Mouse (Mus musculus): ENCODE results near the gene 1700025G04Rik. TPM values are rescaled to one million over a fixed set of nuclear protein-coding genes. Genes with fewer than 3 reads are reported as not detected.
A peak's percentile ranks its signal among the peaks of the same experiment; 100 is the strongest.

Gene 1700025G04Rik
- polyA plus RNA-seq, 1 experiment from 2014 or later: 30.0 TPM

GRCm38 (mm10) chr1:152065527-152065926, 24.4 kb downstream of the 1700025G04Rik start:
- H3K4me1 ChIP-seq: peaks cover 13% of the 10 kb centered on the region
- H3K27me3 ChIP-seq (ENCODE audit: insufficient read depth, poor library complexity, severe bottlenecking): no peaks in the 10 kb centered on the region
- H3K36me3 ChIP-seq: no peaks in the 10 kb centered on the region
- H3K9me3 ChIP-seq: no peaks in the 10 kb centered on the region
- DNase-seq (ENCODE audit: low spot score): no peak
- no peak overlapping the region for H3K27ac ChIP-seq
- H3K4me3 ChIP-seq: no peak overlapping the region
- WGBS: 93% methylated on average over 7 of the region's 7 CpGs

- no peak for DNase-seq (ENCODE audit: low spot score)
- Histone ChIP-seq H3K27ac (no peak overlapping the region), H3K4me1 (peaks cover 13% of the 10 kb centered on the region), H3K36me3 (no peaks in the 10 kb centered on the region), H3K9me3 (no peaks in the 10 kb centered on the region), H3K27me3 (ENCODE audit: insufficient read depth, poor library complexity, severe bottlenecking) (no peaks in the 10 kb centered on the region), H3K4me3 (no peak overlapping the region)
- 81% methylated on average over 11 of the region's 11 CpGs for WGBS
Observed at GRCm38 (mm10) chr1:152063357-152064145, 26.4 kb downstream of the 1700025G04Rik start.

- Histone ChIP-seq H3K4me1 (peaks cover 13% of the 10 kb centered on the region), H3K9me3 (no peaks in the 10 kb centered on the region), H3K4me3 (no peak overlapping the region), H3K27me3 (ENCODE audit: insufficient read depth, poor library complexity, severe bottlenecking) (no peaks in the 10 kb centered on the region), H3K36me3 (no peaks in the 10 kb centered on the region), H3K27ac (no peak overlapping the region)
- WGBS: 81% methylated on average over 12 of the region's 12 CpGs
- DNase-seq (ENCODE audit: low spot score): no peak
Observed at GRCm38 (mm10) chr1:152061745-152062144, 28.2 kb downstream of the 1700025G04Rik start.

DNA sequence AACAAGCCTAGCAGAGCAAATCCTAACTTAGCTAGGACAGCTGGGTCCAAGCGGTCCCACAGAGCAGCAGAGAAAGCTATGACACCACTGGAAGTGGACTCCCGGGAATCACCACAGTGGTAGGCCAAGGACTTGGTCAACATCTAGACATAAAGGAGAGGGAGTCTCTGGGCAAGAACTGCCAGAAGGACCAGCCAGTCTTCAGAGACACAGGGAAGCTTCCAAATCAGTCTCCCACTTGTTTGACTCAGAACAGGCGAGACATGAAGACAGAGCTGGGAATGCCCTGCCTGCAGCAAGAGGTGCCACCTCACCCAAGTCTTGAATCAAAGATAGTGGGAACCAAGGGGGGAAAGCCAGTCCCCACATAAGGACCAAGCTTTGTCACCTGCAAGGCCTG, 29.7 kb downstream of the 1700025G04Rik start:
- H3K27ac ChIP-seq: no peak overlapping the region
- no peaks in the 10 kb centered on the region for H3K9me3 ChIP-seq
- no peak overlapping the region for H3K4me3 ChIP-seq
- H3K36me3 ChIP-seq: no peaks in the 10 kb centered on the region
- DNase-seq (ENCODE audit: low spot score): no peak
- 80% methylated on average over 3 of the region's 3 CpGs for WGBS
- H3K27me3 ChIP-seq (ENCODE audit: insufficient read depth, poor library complexity, severe bottlenecking): no peaks in the 10 kb centered on the region
- peaks cover 13% of the 10 kb centered on the region for H3K4me1 ChIP-seq

- H3K27me3 ChIP-seq (ENCODE audit: insufficient read depth, poor library complexity, severe bottlenecking): no peaks in the 10 kb centered on the region
- H3K27ac ChIP-seq: no peak overlapping the region
- DNase-seq (ENCODE audit: low spot score): no peak
- WGBS: 85% methylated on average over 3 of the region's 3 CpGs
- H3K4me1 ChIP-seq: peaks cover 18% of the 10 kb centered on the region
- H3K36me3 ChIP-seq: no peaks in the 10 kb centered on the region
- no peaks in the 10 kb centered on the region for H3K9me3 ChIP-seq
- no peak overlapping the region for H3K4me3 ChIP-seq
Observed at GRCm38 (mm10) chr1:152058776-152059175, 31.1 kb downstream of the 1700025G04Rik start.

- no peak overlapping the region for H3K27ac ChIP-seq
- H3K9me3 ChIP-seq: no peaks in the 10 kb centered on the region
- no peaks in the 10 kb centered on the region for H3K36me3 ChIP-seq
- 64% methylated on average over 5 of the region's 5 CpGs for WGBS
- DNase-seq (ENCODE audit: low spot score): no peak
- peaks cover 65% of the 10 kb centered on the region for H3K4me1 ChIP-seq
- no peak overlapping the region for H3K4me3 ChIP-seq
- H3K27me3 ChIP-seq (ENCODE audit: insufficient read depth, poor library complexity, severe bottlenecking): no peaks in the 10 kb centered on the region
Observed at GRCm38 (mm10) chr1:152053112-152053511, 36.8 kb downstream of the 1700025G04Rik start.

DNA sequence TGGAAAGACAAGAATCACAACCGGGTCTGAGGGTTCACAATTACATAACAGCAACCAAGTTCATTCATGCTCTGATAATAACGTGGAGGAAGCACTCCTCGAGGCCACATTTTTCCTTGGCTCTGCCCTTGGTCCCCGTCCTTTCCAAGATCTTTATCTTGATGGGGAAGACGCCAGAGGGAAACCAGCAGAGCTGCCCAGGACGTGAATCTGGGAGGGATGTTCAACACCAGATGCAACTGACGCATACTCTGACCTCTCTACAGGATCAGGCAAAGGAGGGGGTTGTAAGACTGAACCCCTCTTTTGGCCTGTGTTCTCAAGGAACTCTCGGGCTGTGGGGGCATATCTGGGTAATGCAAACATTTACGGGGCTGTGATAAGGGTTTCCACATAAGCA, 38.1 kb downstream of the 1700025G04Rik start:
- 41% methylated on average over 9 of the region's 9 CpGs for WGBS
- Histone ChIP-seq H3K36me3 (no peaks in the 10 kb centered on the region), H3K4me3 (no peak overlapping the region), H3K4me1 (peaks cover 69% of the 10 kb centered on the region), H3K27me3 (ENCODE audit: insufficient read depth, poor library complexity, severe bottlenecking) (no peaks in the 10 kb centered on the region), H3K27ac (no peak overlapping the region), H3K9me3 (no peaks in the 10 kb centered on the region)
- DNase-seq (ENCODE audit: low spot score): no peak

DNA sequence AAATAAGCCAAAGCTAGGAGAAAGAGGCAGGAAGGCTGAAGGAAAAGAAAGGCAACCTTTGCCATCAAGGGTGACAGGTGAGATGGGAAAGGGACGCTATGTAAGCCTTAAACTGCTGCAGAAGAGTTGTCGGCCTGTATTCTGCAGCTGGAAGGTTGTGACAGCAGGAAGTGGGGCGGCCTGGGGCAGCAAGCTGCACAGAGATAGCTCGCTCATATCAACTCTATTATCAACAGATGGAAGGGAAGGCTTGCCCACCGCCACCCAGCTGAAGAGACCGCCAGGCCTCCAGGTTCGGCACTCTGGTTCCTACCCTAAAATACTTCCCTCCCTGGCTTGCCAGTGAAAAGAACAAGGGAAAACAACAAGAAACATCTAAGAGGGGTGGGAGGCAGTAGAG, 39.9 kb downstream of the 1700025G04Rik start:
- Histone ChIP-seq H3K36me3 (no peaks in the 10 kb centered on the region), H3K27me3 (ENCODE audit: insufficient read depth, poor library complexity, severe bottlenecking) (no peaks in the 10 kb centered on the region), H3K4me3 (peak overlapping the region; percentile 8; the same call in 1 of the 2 replicates), H3K27ac (0 out of 2 replicates have a peak overlapping the region, but pooled peaks have one; percentile 42), H3K9me3 (no peaks in the 10 kb centered on the region), H3K4me1 (peaks cover 69% of the 10 kb centered on the region)
- DNase-seq (ENCODE audit: low spot score): no peak
- 33% methylated on average over 7 of the region's 7 CpGs for WGBS

DNA sequence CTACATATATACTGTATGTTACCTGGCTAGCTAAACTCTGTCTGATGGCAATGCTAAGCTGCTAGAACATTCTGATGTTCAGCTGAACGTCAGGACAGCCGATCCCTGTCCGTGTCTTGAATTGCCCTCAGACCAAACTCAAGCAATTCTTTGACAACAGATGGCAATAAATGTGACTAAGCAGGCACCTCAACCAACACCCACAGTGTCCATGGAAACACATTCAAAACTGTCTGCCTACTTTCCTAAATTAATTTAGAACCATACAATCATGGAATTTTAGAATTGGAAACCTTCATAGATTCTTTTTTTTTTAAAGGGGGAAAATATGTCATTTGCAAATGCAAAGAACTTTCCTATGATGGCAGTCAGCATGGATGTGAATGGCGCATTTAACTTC, 41.6 kb downstream of the 1700025G04Rik start:
- Histone ChIP-seq H3K36me3 (no peaks in the 10 kb centered on the region), H3K4me1 (peaks cover 62% of the 10 kb centered on the region), H3K9me3 (no peaks in the 10 kb centered on the region), H3K4me3 (no peak overlapping the region), H3K27ac (no peak overlapping the region), H3K27me3 (ENCODE audit: insufficient read depth, poor library complexity, severe bottlenecking) (no peaks in the 10 kb centered on the region)
- 87% methylated on average over 4 of the region's 4 CpGs for WGBS
- no peak for DNase-seq (ENCODE audit: low spot score)

DNA sequence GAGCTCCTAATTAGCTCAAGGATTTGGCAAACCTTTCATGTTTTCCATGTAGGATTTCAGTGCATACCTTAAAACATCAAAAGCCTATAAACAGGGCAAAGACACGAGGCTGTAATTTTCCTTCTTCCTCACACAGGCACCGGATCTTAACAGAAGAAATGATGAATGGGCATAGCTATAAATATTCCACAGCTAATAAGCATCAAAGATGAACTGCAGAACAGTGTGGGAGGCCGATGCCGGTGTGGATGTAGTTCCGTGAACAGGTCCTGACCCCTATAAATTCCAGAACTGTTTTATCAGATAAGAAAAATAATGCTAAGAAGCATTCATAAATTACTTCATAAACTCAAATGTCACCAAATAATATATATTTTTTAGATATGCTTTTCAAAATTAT, 42.5 kb downstream of the 1700025G04Rik start:
- Histone ChIP-seq H3K4me1 (peaks cover 56% of the 10 kb centered on the region), H3K27me3 (ENCODE audit: insufficient read depth, poor library complexity, severe bottlenecking) (no peaks in the 10 kb centered on the region), H3K27ac (no peak overlapping the region), H3K4me3 (no peak overlapping the region), H3K36me3 (no peaks in the 10 kb centered on the region), H3K9me3 (no peaks in the 10 kb centered on the region)
- no peak for DNase-seq (ENCODE audit: low spot score)
- WGBS: 85% methylated on average over 5 of the region's 5 CpGs

DNA sequence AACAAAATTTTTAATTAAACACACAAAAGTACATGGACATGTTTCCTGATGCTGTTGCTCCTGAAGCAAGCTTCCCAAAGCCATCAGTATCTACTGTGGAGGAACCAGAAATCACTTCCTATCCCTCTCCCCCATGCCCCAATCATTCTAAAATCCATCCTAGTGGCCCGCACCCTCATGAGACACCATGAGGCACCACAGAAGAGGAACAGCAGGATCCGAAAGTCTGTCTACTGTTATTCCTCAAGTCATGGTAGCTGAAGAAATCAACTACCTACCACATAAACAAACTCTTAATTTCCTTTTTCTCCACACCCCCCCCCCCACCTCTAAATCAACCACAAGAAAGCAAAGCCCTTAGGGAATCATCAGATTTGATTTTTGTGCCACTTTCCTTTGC, 46.5 kb downstream of the 1700025G04Rik start:
- no peak for DNase-seq (ENCODE audit: low spot score)
- peaks cover 45% of the 10 kb centered on the region for H3K4me1 ChIP-seq
- H3K9me3 ChIP-seq: no peaks in the 10 kb centered on the region
- no peak overlapping the region for H3K4me3 ChIP-seq
- no peaks in the 10 kb centered on the region for H3K36me3 ChIP-seq
- no peak overlapping the region for H3K27ac ChIP-seq
- 86% methylated on average over 2 of the region's 2 CpGs for WGBS
- no peaks in the 10 kb centered on the region for H3K27me3 ChIP-seq (ENCODE audit: insufficient read depth, poor library complexity, severe bottlenecking)

DNA sequence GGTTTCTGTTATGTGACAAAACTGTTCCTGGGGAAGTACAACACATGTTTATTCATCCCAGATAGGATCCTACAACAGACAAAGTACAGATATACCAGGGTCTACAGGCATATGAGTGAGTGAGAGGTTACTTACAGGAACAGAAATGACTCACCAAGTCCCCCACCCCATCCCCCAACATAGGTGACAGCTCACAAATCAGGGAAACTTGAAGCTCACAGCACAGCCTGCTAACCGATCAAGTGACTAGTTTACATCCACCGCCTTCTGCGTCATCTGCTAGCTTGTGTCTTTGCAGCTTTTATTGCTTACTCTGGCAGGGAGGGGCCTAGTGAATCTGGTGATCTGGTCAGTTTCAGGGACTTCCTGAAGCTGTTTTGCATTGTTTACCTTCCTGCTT, 47.5 kb downstream of the 1700025G04Rik start:
- H3K9me3 ChIP-seq: no peaks in the 10 kb centered on the region
- no peak overlapping the region for H3K4me3 ChIP-seq
- no peaks in the 10 kb centered on the region for H3K27me3 ChIP-seq (ENCODE audit: insufficient read depth, poor library complexity, severe bottlenecking)
- no peak overlapping the region for H3K27ac ChIP-seq
- no peaks in the 10 kb centered on the region for H3K36me3 ChIP-seq
- H3K4me1 ChIP-seq: peaks cover 51% of the 10 kb centered on the region
- 74% methylated on average over 3 of the region's 3 CpGs for WGBS
- DNase-seq (ENCODE audit: low spot score): no peak

- no peak overlapping the region for H3K4me3 ChIP-seq
- no peaks in the 10 kb centered on the region for H3K9me3 ChIP-seq
- no peak for DNase-seq (ENCODE audit: low spot score)
- no peaks in the 10 kb centered on the region for H3K36me3 ChIP-seq
- WGBS: 86% methylated on average over 4 of the region's 4 CpGs
- peaks cover 58% of the 10 kb centered on the region for H3K4me1 ChIP-seq
- no peaks in the 10 kb centered on the region for H3K27me3 ChIP-seq (ENCODE audit: insufficient read depth, poor library complexity, severe bottlenecking)
- no peak overlapping the region for H3K27ac ChIP-seq
Observed at GRCm38 (mm10) chr1:152041005-152041404, 48.9 kb downstream of the 1700025G04Rik start.

GRCm38 (mm10) chr1:152040053-152040452, 49.9 kb downstream of the 1700025G04Rik start:
- DNase-seq (ENCODE audit: low spot score): no peak
- no peaks in the 10 kb centered on the region for H3K9me3 ChIP-seq
- no peaks in the 10 kb centered on the region for H3K27me3 ChIP-seq (ENCODE audit: insufficient read depth, poor library complexity, severe bottlenecking)
- 77% methylated on average over 7 of the region's 7 CpGs for WGBS
- H3K36me3 ChIP-seq: no peaks in the 10 kb centered on the region
- peaks cover 61% of the 10 kb centered on the region for H3K4me1 ChIP-seq
- H3K27ac ChIP-seq: no peak overlapping the region
- H3K4me3 ChIP-seq: no peak overlapping the region
